Mouse (Mus musculus): ENCODE results near the gene Ripply2.
"Not testable (repeated sequence)": the region's sequence is repeated elsewhere in the genome, so short reads cannot be mapped to it uniquely, and the experiment has no call there.

Ripply2 gene

GRCm38 (mm10) chr9:87015288-87015937 is at the start of gene Ripply2:
Ripply2 (plus strand) TSS chr9:87015537.
- no peak for DNase-seq (ENCODE audit: low spot score)

GRCm38 (mm10) chr9:86972471-86972870 is 42.9 kb upstream of the Ripply2 start:
- DNase-seq (ENCODE audit: low spot score): not testable (repeated sequence)

- DNase-seq (ENCODE audit: low spot score): no peak
Observed at GRCm38 (mm10) chr9:86973562-86973961, 41.8 kb upstream of the Ripply2 start.

- no peak for DNase-seq (ENCODE audit: low spot score)
Observed at GRCm38 (mm10) chr9:86976896-86977295, 38.4 kb upstream of the Ripply2 start.

- DNase-seq (ENCODE audit: low spot score): no peak
Observed at GRCm38 (mm10) chr9:86978257-86978907, 37.0 kb upstream of the Ripply2 start.

- no peak for DNase-seq (ENCODE audit: low spot score)
Observed at GRCm38 (mm10) chr9:86980048-86980447, 35.3 kb upstream of the Ripply2 start.

GRCm38 (mm10) chr9:86980942-86981341 is 34.4 kb upstream of the Ripply2 start:
- DNase-seq (ENCODE audit: low spot score): no peak

- no peak for DNase-seq (ENCODE audit: low spot score)
Observed at GRCm38 (mm10) chr9:86981551-86981950, 33.8 kb upstream of the Ripply2 start.

GRCm38 (mm10) chr9:86984583-86984982 is 30.8 kb upstream of the Ripply2 start:
- no peak for DNase-seq (ENCODE audit: low spot score)

GRCm38 (mm10) chr9:86985105-86985504 is 30.2 kb upstream of the Ripply2 start:
- DNase-seq (ENCODE audit: low spot score): no peak

GRCm38 (mm10) chr9:86986703-86987296 is 28.5 kb upstream of the Ripply2 start:
- no peak for DNase-seq (ENCODE audit: low spot score)

GRCm38 (mm10) chr9:86989822-86990221 is 25.5 kb upstream of the Ripply2 start:
- DNase-seq (ENCODE audit: low spot score): no peak

- no peak for DNase-seq (ENCODE audit: low spot score)
Observed at GRCm38 (mm10) chr9:86991758-86992157, 23.6 kb upstream of the Ripply2 start.

GRCm38 (mm10) chr9:86997046-86997691 is 18.2 kb upstream of the Ripply2 start:
- no peak for DNase-seq (ENCODE audit: low spot score)

- DNase-seq (ENCODE audit: low spot score): no peak
Observed at GRCm38 (mm10) chr9:86999956-87000582, 15.3 kb upstream of the Ripply2 start.

GRCm38 (mm10) chr9:87004701-87005434 is 10.5 kb upstream of the Ripply2 start:
- no peak for DNase-seq (ENCODE audit: low spot score)

- DNase-seq (ENCODE audit: low spot score): no peak
Observed at GRCm38 (mm10) chr9:87005435-87005779, 9.9 kb upstream of the Ripply2 start.

GRCm38 (mm10) chr9:87008507-87008906 is 6.8 kb upstream of the Ripply2 start:
- no peak for DNase-seq (ENCODE audit: low spot score)

GRCm38 (mm10) chr9:87008919-87009318 is 6.4 kb upstream of the Ripply2 start:
- DNase-seq (ENCODE audit: low spot score): no peak

GRCm38 (mm10) chr9:87015938-87016294 is 579 bp downstream of the Ripply2 start:
- DNase-seq (ENCODE audit: low spot score): no peak

GRCm38 (mm10) chr9:87021778-87022523 is 6.6 kb downstream of the Ripply2 start, which contains the start of gene Cyb5r4:
Cyb5r4 (plus strand) TSS chr9:87022014.
- peak; percentile 95 for DNase-seq (ENCODE audit: low spot score)

Data from ovary, postnatal 14 days (tissue).